Mouse (Mus musculus) kidney, adult 8-10 months (tissue): Measurements from ENCODE around the gene Sgk1.

Experiments used
- DNase-seq, 2 experiments: peaks; one replicate each; pipeline ENCODE4 v3.0.0; 2022

The Sgk1 gene

DNA sequence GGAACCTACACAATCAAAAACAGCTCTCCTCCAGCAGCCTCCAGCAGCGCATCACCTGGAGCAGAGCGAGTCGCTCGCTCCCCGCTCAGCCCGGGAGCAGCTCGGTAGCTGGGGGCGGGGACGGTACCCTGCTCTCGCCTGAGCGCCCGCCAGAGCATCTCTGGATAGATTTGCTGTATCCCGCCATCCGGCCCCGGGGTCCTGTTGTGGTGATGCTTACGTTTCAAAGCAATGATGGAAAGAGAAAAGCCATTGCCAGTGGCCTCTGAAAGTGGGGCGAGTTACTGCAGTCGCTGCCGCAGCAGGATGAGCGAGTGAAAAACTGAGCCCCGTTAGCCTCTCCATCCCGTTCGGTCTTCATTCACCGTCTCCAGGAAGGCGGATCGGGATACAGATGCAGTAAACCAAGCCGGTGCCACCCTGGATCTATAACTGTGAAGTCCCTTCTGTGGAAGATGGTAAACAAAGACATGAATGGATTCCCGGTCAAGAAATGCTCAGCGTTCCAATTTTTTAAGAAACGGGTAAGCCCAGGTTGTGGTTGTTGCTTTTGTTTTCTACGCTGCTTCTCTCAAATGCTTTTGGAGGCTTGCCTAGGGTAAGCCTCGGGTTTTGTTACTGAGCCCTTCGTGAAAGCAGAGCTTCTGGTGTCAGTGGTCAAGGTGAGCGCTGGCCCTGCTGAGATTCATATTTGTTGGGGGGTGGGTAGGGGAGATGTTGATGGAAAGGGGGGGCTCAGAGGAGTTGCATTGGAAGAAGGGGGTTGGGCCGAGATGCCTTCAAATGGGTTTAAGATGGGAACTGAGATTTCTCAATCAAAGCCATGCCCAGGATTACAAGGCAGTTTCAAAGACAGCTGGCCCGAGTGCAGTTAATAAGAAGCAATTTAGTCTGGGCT is at the start of gene Sgk1:
Gene Sgk1 (plus strand): TSS at position 1 of the 898 bp plus-strand sequence.
- DNase-seq, result no peak

DNA sequence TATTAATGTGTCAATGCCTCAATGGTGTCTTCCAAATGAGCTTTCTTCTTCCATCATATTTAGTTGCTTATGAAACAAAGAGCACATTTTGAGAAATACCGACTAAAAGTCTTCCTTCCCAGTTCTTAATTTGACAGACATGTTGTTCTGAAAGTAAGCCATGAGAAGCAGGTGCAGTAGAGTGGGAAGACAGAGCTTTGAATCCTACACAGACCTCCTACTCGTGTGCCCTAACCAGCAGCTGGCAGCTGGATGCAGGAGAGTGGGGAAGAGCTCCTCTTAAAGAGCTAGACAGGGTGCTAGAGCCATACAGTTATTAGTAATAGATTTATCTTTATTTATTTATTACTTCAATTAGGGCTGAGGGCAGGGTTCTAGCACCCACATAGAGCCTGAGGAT is 49.7 kb upstream of the Sgk1 start:
- DNase-seq, result no peak

DNA sequence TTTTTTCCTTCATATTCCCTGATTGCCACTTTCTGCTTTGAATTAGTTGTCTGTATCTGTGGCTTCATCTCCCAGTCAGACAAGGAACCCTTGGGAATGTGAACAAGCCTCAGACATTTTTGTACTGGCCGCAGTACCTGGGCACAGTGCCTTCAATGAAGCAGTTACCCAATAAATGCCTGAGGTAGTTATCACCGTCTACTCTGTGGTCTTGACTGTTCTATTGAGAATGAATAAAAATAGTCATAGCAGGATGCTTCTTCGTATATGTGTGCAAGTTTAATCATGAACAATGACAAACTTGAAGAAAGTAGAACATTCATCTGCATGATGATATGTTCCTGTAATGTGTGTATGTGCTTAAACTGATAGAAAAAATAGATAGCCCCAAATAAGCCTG is 48.2 kb upstream of the Sgk1 start:
- no peak for DNase-seq

DNA sequence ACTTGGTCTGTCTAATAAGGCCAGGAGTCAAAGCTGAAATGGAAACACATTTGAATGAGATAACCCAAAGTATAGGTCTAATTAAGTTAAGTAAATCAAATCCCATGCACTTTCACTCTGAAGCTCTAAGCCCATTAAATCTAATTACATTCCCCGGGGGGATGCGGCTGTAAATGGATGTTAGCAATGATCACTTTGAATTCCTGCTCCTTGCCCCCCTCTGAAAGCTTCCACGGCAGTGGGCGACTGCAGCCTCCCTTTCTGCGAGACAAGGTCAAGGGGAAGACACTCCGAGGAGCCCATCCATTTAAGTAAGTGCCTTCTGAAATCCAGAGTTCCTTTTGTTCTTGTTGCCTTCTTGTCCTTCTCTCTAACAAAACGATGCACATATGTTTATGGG is 46.9 kb upstream of the Sgk1 start:
- DNase-seq, result no peak

DNA sequence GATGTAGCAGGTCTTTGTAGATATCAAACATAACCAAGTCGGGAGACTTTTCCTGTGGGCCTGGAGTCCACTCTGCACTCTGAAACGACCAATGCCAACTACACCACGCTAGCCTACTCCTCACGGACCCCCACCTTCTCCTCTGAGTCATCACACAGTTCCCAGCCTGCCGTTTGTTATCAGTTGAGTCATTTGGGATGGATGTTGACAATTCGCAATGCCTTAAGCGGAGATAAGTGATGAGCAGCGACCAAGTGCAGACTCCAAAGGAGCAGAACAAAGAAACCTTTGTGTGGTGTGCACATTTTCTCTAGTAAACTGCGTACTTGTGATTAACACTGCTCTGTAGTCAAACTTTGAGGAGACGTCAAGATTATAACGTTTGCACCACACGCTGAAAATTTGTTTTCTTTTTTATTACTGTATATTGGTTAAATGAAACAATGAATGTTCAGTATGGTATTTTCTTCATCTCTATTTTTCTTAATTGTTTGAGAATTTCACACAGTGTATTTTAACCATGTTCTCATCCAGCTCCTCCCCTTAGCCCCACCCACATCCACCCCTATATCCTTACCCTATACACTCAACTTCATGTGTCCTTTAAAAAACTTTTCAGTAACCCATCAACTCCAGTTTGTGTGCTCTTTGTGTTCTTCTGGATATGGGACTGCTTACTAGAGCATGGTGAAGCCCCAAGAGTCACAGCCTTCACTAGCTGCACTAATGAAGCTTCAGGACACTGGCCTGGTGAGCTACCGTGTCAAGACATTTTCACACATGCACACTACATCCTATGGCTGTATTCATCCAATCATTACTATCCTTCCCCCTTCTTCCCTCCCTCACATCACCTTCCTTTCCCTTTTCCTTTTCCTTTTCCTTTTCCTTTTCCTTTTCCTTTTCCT is 42.5 kb upstream of the Sgk1 start:
- no peak for DNase-seq

DNA sequence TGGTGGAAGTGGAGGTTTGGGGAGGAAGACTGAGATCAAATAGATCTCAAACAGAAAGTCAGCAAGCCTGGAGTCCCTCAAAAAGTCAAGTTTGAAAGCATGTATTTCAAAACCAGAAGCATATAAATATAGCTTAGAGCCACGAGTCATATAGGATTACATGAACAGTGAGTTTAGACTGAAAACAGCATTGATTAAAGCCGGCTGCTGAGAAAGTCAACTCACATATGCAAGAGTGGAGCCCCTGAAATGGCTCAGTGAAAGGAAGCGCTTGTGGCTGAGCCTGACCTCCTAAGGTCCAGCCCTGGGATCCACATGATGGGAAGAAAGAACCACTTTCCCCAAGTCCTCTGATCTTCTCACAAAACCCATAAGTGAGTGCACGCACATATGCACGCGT is 38.7 kb upstream of the Sgk1 start:
- DNase-seq, result no peak

DNA sequence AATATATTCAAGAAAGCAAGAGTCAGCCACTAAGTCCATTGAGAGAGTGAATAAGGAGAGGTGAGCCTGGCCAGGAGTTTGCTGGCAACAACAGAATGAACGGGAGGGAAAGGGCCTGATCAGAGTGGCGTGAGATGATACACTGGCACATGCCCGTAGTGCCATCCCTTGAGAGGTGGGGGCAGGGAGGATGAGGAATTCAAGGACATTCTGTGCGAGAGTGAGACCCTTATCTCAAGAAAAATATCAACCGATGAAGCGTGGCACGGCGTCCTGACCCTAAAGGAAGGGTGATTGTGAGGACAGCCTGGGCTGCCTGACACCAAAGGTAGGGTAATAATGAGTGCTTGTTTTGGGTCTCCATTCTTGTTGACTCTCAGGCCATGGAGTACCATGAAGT is 38.1 kb upstream of the Sgk1 start:
- no peak for DNase-seq

DNA sequence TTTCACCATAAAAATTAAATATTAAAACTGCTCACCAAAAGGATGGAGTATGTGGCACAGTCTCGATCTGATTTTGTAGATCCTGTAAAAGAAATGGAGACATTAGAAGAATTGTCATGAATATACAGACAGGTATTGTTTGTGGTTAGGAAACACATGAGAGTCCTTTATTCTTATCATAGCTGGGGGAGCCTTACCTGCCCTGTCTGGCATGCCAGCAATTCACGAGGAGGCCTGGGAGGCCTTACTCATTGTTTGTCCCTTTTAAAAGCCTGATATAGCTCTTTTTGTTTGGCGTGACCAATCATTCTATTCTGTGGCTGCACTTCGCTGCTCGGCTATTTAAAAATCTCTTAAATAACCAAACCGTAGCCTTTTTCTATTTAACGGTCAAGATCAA is 37.6 kb upstream of the Sgk1 start:
- no peak for DNase-seq

DNA sequence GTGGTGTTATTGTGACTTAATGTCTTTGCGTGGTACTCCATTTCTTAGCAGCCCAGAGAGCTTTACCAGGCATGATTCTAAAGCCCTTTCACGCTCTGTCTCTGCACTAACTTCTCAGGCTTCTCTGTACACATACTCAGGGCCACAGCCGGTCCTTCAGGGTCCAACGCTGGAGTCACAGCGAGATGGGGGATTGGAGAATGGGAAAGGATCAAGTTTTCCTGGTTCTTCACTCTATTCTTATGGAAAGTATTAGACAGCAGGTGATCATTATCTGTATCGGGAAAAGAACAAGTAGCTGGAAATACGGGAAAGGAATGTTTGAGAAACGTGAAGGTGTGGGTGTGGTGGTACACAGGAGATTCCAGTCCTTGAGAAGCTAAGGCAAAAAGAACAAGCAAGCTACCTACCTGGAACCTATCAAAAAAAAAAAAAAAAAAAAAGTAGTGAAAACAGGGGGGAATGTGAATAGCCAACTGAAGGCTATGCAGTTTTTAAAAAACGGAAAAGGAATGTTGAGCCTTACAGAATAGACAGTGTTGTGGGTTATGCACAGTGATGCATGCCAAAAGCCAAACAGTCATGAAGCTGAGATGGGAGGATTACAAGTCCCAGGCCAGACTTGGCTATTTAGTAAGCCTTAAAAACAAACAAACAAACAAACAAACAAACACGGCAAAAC is 36.2 kb upstream of the Sgk1 start:
- no peak for DNase-seq

DNA sequence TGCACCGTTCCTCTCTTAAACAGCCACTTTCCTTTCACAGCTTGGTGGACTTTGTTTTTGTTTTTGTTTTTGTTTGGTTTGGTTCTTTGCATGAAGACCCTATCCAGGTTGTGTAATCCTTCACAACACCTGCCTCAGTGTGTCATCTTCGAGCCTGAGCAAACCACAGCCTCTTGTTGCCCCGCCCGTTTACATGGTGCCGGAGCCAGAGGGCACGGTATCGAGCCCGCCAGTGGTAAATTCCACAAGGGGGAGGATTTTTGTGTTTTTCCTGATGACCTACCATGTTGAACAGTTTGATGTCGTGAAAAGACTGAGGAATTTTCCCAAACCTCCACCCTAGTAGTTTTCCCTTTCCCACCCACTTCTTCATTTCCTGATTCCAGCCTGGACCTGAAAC is 35.6 kb upstream of the Sgk1 start:
- no peak for DNase-seq

DNA sequence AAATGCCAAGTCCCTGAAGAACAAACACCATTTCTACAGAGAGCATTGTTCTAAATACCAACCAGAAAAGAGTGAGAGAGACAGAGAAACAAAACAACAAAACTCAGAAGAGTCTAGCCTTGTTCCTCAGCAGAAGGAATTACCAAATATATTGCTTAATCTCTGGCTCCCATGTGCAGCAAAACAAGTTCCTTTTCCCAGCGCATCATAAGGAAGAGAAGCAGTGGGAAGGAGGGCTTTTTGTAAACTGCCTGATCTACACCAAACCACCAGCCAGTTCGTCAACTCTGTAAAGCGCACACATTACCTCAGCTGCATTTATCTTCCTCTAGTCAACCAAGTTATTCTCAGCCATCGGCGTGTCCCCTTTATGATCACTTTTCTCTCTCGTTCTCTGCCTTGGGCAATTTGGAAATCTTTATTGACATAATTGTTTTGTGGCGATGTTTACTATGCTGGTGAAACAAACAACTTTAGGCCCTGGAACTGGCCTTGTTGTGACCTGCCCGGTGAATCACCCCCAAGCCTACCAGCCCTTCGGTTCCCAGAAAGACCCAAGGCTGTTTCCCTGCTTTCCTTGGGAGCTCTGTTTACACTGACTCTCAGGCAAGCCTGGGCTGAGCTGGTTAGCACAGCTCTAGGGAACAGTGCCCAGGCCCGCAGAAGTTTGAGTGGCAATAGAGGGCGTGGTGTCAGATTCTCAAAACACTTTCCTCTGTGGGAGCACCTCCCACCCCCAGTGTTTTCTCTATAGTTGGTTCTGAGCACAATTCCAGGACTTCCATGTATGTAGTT is 34.8 kb upstream of the Sgk1 start:
- DNase-seq, result peak in 1 of 2 experiments; percentile 26

DNA sequence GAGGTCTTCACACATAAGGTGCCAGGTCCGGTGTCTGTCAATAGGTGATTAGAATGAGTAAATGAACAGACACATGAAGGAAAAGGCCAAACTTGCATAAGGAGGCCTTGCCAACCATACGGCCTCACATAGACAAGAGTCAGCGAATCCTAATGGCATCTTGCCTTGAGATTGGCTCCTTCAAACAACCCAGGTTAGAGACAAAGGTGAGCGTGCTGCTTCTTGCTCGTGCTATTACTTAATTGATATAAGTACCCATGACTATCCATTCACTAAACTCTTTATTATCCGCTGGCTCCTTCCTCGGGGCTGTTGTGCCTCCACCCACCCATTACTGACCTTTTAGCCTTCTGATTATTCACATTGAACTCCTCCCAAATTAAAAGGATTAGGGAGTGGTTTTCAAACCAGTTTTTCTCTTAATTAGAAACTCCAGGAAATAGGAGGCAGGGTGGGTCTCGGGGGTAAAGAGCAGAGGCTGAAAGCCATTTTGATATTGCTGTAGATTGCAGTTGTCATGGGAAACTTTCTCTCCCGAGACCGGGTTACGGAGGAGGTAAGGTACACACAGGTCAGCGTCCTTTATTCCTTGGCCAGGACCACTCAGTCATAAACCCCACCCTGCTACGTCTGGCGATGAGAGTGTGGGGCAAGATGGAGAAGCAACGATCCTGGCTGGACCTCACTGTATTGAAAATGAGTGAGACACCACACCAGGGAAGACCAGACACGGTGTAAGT is 33.9 kb upstream of the Sgk1 start:
- peak in 1 of 2 experiments; percentile 20 for DNase-seq

DNA sequence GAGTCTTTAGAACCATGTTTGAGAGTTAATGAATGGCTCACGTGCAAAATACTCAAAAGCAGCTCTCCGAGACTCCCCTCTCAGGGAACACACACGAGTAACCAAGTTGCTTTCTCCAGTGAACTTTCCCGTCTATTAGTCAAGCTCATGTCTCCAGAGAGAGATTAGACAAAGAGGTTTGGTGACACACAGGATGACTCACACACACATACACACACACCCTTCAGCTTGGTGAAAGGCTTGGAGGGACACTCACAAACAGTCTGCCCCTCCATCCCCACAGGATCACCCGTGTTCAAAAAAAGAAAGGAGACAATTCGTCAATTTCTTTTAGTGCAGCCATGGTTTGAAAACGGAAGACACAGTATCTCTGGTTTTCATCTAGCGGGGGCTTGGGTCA is 32.7 kb upstream of the Sgk1 start:
- DNase-seq, result no peak

DNA sequence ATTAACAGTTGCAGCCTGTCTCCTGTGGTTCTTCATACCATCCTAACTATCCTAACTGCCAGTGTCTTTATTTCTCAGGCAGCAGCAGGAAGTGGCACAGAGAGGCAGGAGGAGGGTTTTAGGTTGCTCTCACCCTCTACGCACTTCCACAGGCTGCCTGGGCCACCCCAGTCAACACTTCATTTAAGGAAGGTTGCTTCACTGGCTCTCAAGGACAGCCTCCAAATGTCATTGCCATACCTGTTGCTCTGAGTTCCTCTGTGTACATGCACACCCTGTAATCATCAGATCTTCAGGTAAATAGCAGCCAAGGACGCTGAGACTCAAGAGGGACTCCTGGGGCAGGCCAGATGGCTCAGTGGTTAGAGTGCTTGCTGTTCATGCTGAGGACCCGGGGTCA is 31.7 kb upstream of the Sgk1 start:
- no peak for DNase-seq

DNA sequence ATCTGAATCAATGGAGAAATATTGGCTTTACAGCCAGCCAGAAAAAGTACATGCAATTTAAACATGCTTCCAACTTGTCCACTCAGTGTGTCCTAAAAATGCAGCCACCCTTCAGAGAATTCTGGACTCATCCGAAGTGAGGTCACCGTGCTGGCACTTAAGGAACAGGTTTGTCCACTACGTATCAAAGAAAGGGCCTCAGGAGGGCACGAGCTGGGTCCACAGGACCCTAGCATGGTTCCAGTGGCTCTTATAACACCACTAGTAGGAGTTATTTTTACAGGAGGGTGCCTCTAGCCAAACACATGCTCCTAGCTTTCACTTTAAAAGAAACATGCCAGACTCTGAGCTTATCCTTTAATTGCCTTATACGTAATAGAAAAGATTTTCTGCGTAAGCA is 28.9 kb upstream of the Sgk1 start:
- DNase-seq, result no peak

DNA sequence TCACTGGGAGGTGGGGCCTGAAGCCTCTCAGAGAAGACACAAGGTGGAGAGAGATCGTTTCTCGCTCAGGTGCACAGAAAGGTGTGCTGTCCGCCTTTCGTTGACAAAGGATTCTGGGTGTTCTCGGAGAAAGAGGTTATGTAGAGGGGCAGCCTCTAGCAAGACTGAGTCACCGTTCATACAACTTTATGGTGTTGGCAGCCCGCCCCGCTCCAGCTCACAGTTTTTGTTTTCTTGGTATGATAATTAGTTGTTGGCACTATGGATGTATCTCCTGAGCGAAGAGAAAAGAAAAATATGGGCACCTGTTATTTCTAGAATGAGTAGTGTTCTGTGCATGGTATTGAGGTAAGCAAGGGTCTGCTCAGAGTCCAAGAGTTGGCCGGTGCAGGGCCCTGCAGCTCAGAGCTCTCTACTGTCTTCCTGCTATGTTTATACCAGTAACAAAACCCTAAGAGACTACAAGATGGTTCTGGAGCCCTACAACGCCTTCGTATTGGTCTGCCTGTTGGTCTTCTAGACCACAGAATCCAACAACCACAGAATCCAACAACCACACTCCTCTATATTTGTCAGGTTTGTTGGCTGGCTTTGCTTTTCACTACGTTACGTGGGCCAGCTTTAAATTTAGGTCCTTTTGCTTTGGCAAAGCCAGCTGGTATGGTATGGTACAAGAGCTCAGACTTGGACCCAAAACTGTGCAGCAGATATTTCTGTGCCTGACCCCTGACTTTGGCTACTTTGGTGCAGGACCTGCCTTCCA is 28.2 kb upstream of the Sgk1 start:
- no peak for DNase-seq

DNA sequence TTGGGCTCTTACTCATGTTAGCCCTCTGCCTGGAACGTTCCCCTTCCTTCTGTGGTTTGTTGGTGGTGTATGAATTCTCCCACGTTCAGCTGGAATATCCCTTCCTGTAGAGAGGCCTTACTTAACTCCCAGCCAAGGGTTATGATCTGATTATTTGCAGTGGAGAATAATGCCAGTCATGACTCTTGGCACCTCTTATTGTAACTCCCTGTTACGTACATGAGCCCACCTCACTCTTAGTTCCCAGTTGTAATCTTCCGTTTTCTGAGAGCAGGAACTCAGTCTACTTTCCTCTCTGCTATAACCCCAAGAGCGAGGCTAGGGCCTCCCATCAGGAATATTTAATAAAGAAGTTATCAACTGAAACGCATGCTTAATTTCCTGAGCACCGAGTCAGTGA is 26.6 kb upstream of the Sgk1 start:
- no peak for DNase-seq

DNA sequence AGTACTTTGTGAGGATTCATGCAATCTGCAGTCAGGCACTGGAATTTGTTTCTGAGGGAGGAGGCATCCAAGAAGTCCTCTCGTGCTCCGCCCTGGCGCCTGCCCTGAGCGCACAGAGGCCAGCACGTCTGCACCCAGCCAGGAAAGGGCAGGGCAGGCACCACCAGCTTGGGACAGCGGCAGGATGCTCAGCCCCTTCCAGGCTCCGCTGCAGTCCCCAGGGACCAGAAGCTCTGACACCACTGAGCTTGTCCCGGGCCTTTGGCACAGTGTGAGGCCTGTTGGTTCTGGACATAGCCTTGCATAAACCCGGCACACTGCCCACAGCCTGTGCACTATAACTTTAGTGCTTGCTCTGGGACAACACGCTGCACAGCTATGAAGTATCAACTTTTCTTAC is 24.3 kb upstream of the Sgk1 start:
- DNase-seq, result peak; percentile 69 to 81

DNA sequence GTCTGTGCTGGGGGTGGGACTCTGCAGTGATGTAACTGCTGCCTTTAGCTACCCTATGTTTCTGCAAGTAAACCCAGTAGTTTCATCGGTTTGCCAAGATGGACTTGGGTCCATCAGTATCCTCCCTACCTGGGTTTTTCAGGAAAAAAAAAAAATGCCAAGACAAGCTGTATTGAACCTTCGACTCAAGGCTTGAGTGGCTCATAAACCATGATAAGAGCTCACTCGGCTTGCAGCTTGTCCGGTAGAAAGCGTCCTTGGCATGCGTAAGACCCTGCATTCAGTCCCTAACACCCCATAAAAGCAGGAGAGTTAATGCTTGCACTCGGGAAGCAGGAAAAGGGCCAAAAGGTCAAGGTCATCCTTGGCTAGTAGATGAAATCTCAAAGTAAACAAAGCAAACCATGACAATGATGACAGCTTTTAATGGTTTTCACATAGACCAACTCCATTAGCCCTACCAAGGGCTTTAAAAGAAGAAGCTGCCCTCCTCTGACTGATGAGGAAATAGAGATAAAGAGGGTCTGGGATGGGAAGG is 23.5 kb upstream of the Sgk1 start:
- DNase-seq, result no peak

DNA sequence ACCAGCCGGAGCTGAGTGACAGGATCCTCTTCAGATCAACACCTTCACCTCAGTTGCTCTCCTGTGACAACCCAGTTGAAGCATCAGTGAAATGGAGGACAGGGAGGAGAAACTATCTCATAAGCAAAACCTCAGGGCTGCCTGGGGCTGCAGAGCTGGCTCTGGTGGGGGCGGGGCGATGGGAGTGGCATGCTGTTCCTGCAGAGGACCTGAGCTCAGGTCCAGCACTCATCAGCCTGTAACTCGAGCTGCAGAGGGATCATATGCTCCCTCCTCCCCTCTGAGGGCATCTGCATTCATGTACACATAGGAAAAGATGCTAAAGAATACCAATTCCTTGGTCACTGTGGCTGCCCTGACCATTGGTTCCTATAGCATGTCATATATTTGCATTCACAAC is 15.5 kb upstream of the Sgk1 start:
- no peak for DNase-seq

DNA sequence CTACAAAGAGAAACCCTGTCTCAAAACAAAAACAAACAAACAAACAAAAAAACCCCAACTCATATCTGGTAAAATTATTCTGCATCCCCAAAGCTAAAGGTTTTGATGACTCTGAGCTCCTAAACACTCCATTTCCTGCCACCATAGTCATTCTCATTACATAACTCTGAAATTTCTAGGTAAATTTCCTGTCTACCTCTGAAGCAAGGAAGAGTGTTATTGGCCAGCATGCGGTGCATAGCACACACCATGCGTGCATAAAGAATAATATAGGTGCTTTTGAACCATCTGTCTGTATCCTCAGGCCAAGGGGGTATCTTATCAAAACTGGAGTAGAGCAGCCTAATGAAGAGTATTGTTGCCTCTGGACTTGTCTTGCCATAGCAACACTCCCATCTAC is 13.8 kb upstream of the Sgk1 start:
- no peak for DNase-seq
